Mouse (Mus musculus): ENCODE data around the gene Hoxb9.

Hoxb9 gene

GRCm38 (mm10) chr11:96324125-96324524 lies 52.9 kb downstream of the Hoxb9 start:
- POLR2A ChIA-PET = interaction anchor here in 1 of 4 experiments (0.7 to 1.3 kb wide), 3 partner anchors 10 to 320 kb away, joined by 3 to 4 read pairs (median 3); no protein-coding TSS in a partner anchor
- CTCF ChIA-PET = interaction anchor here in 3 of 4 experiments (0.5 to 2.0 kb wide), 6 partner anchors 9 to 862 kb away, joined by 3 to 9 read pairs (median 4); no protein-coding TSS in a partner anchor

DNA sequence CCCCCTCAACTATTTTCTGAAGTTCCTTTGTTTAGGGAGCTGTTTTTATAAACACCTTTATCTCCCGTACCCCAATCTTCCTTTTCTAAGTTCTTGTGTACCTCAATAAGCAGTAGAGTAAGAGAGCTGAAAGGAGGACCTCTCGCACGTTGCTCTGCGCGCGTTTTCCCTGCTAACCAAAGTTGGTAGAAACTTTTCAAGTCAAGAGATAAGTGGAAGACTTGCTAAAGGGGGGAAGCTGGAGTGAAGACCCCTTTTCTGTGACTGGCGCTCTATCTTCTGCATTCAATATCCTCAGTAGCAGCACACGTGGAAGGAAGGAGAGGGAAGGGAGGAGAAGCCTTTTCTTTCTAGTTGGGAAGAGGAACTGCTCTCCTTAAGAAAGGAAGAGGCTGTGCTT lies 53.7 kb downstream of the Hoxb9 start:
- ChIA-PET CTCF (interaction anchor here (0.6 to 2.0 kb wide), 8 partner anchors 10 to 114 kb away, joined by 3 to 7 read pairs (median 5); no protein-coding TSS in a partner anchor), POLR2A (interaction anchor here in 1 of 4 experiments (0.6 to 0.9 kb wide), 3 partner anchors 9 to 111 kb away, joined by 4 to 7 read pairs (median 5); partner anchors contain the start of gene Hoxb5)

DNA sequence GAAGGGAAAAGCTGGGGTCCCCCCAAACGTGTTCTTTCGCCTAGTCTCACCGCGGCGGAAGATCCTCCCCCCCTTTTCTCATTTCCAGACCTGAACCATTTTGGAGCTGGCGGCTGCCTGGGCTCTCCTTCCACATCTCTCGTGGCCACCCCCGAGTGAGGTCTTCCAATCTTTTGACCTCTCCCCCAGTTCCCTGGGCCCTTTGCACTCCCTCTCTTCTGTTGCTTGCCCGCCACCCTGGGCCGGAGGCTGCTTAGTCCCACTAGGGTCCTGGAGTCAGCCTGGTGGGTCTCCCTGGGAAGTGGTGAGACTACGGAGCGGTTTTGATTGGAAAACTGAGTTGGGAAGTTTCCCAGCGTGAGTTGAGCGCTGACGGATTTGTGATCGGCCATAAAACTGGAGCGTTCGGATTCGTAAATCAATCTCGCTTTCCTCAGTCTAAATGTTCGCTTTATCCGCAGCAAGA lies 54.5 kb downstream of the Hoxb9 start:
- ChIA-PET CTCF (interaction anchor here in 2 of 4 experiments (0.6 to 2.0 kb wide), 2 partner anchors 31 to 47 kb away, joined by 5 to 7 read pairs; no protein-coding TSS in a partner anchor), POLR2A (interaction anchor here in 2 of 4 experiments (0.5 to 1.9 kb wide), 3 partner anchors 11 to 24 kb away, joined by 4 to 6 read pairs (median 5); partner anchors contain the start of gene Hoxb2 (in 1 of the 2))
